Mouse (Mus musculus): ENCODE data around the gene Pla2g3.

DNA sequence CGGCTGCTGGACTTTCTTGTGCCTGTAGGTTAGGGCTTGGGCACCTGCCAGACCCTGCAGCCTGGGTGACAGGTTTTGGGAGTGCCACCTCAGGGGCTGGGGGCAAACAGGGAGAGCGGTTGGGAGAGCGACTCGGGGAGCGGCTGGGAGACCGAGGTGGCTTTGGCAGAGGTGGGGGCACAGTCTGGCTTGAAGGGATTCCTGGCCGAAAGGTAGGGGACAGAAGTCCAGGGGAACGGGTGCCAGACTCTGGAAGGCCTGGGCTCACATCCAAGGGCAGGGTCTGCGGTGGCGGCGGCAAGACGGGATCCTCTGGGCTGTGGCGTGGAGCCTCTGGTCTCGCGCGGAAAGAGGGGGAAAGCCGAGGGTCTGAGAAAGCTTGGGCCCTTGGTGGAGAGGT, 14.0 kb downstream of the Pla2g3 start:
- TF ChIP-seq CTCF (IDR thresholded peaks at IDR 0.05; ENCODE audit: low read depth, low read length) = no peak
- TF ChIP-seq POLR2A (IDR thresholded peaks at IDR 0.05; ENCODE audit: insufficient read depth, low read length) = no peak
